Mouse (Mus musculus) forebrain, postnatal 0 days (tissue): ENCODE results near the gene Arpc1a. TPM values are rescaled to one million over a fixed set of nuclear protein-coding genes. Genes with fewer than 3 reads are reported as not detected.

Experiments used
- ATAC-seq: fragments of 200-750 bp; cut with Nextera tagmentation; 2 replicates; pipeline ENCODE4 v1.8.0; 2017; ENCODE audit warnings: mild to moderate bottlenecking, moderate library complexity
- DNase-seq: peaks from one replicate; pipeline ENCODE4 v3.0.0-alpha.2; 2015
- H3K27ac ChIP-seq: fragments of 300-500 bp; sonication (generic); 2 replicates; pipeline ENCODE4 v1.5.1; 2014; ENCODE audit warnings: low read depth, mild to moderate bottlenecking, antibody characterized with exemption, low read length, moderate library complexity, mixed read lengths
- H3K27me3 ChIP-seq: fragments of 300-500 bp; sonication (generic); 2 replicates; pipeline ENCODE4 v1.6.1; 2014; ENCODE audit warnings: mild to moderate bottlenecking, low read length, mixed read lengths; ENCODE audit not compliant: insufficient read depth
- H3K36me3 ChIP-seq: fragments of 300-500 bp; sonication (generic); 2 replicates; pipeline ENCODE4 v1.6.1; 2014; ENCODE audit warnings: mild to moderate bottlenecking, moderate library complexity; ENCODE audit not compliant: insufficient read depth
- H3K4me1 ChIP-seq: fragments of 300-500 bp; sonication (generic); 2 replicates; pipeline ENCODE4 v1.6.1; 2014; ENCODE audit warnings: antibody characterized with exemption; ENCODE audit not compliant: insufficient read depth
- H3K4me2 ChIP-seq: fragments of 300-500 bp; sonication (generic); 2 replicates; pipeline ENCODE4 v1.6.1; 2014; ENCODE audit warnings: low read depth, mild to moderate bottlenecking, moderate library complexity
- H3K4me3 ChIP-seq: fragments of 300-500 bp; sonication (generic); 2 replicates; pipeline ENCODE4 v1.5.1; 2014; ENCODE audit warnings: low read depth, low read length, mixed read lengths
- H3K9ac ChIP-seq: fragments of 300-500 bp; sonication (generic); 2 replicates; pipeline ENCODE4 v1.6.1; 2014; ENCODE audit warnings: mild to moderate bottlenecking
- H3K9me3 ChIP-seq: fragments of 300-500 bp; sonication (generic); 2 replicates; pipeline ENCODE4 v1.6.1; 2016; ENCODE audit warnings: low read length
- CTCF ChIP-seq: sonication (generic); IDR thresholded peaks from 2 replicates; pipeline ENCODE4 v1.5.1; 2016; ENCODE audit warnings: antibody characterized with exemption, control low read depth, low read depth
- WGBS: fragments of 180-500 bp; shearing (Covaris S2); extraction: QIAGEN DNeasy Blood & Tissue Kit; methylation state at CpG from one replicate; pipeline ENCODE4 v1.1.7; 2014; 5-methylcytosine and 5-hydroxymethylcytosine counted together
- polyA plus RNA-seq: library from polyadenylated mRNA; unstranded; fragments of >200 nt; fragmentation: Nextera tagmentation; extraction: Ambion mirVana; gene quantifications from 2 replicates; pipeline ENCODE4 v1.2.1, GENCODE M21; 2015
- total RNA-seq: library from RNA; depleted of rRNA; stranded (reverse); fragments of >200 nt; gene quantifications from 2 replicates; pipeline ENCODE4 v1.2.3, GENCODE M21; 2014; rRNA removed

The Arpc1a gene
- total and polyA plus RNA-seq, 2 experiments from 2014 or later, result 146 to 273 TPM

GRCm38 (mm10) chr5:145138836-145139235 lies 55.2 kb downstream of the Arpc1a start:
- Histone ChIP-seq H3K27me3 (no peaks in the 10 kb centered on the region), H3K4me3 (peak overlapping the region; percentile 89), H3K27ac (no peak overlapping the region), H3K9me3 (no peaks in the 10 kb centered on the region), H3K4me2 (peak overlapping the region; percentile 84), H3K36me3 (peaks cover 42% of the 10 kb centered on the region), H3K9ac (peak overlapping the region; percentile 81), H3K4me1 (peaks cover 22% of the 10 kb centered on the region; the same call in 1 of the 2 replicates)
- no peak for TF ChIP-seq CTCF
- 13% methylated on average over 6 of the region's 6 CpGs for WGBS
- DNase-seq, result no peak
- no peak for ATAC-seq

- H3K27ac ChIP-seq, result peak within 1 kb of the TSS; percentile 83
- WGBS, result 1% methylated on average over 84 of the region's 84 CpGs
These were observed 56.2 kb downstream of the Arpc1a start, which contains the start of the genes Pdap1 and Bud31 for GRCm38 (mm10) chr5:145139571-145140519. TSS of gene Pdap1 (minus strand) at chr5:145140238. TSS of gene Bud31 (plus strand) at chr5:145140362.

GRCm38 (mm10) chr5:145140611-145141010 lies 57.0 kb downstream of the Arpc1a start:
- TF ChIP-seq CTCF, result no peak
- Histone ChIP-seq H3K9me3 (no peaks in the 10 kb centered on the region), H3K27me3 (no peaks in the 10 kb centered on the region), H3K4me2 (peak overlapping the region; percentile 84), H3K27ac (peak overlapping the region; percentile 83), H3K36me3 (peaks cover 41% of the 10 kb centered on the region), H3K9ac (peak overlapping the region; percentile 81), H3K4me3 (peak overlapping the region; percentile 89), H3K4me1 (peaks cover 22% of the 10 kb centered on the region; the same call in 1 of the 2 replicates)
- ATAC-seq, result no peak
- WGBS, result under 1% methylated on average over 18 of the region's 18 CpGs
- DNase-seq, result no peak

More at GRCm38 (mm10) chr5:145139571-145140519, 56.2 kb downstream of the Arpc1a start, which contains the start of the genes Pdap1 and Bud31:
- H3K4me1 ChIP-seq, result peaks cover 22% of the 10 kb centered on the region; the same call in 1 of the 2 replicates
- peak; percentile 33 for TF ChIP-seq CTCF
- H3K36me3 ChIP-seq, result peaks cover 40% of the 10 kb centered on the region
- H3K4me2 ChIP-seq, result peak within 1 kb of the TSS; percentile 84
- H3K4me3 ChIP-seq, result peak within 1 kb of the TSS; percentile 89
- H3K9me3 ChIP-seq, result no peaks in the 10 kb centered on the region
- DNase-seq, result peak; percentile 98
- H3K27me3 ChIP-seq, result no peaks in the 10 kb centered on the region
- peak within 1 kb of the TSS; percentile 81 for H3K9ac ChIP-seq
- ATAC-seq, result peak; percentile 97

- Histone ChIP-seq H3K4me3 (no peak overlapping the region), H3K4me2 (no peak overlapping the region), H3K9me3 (no peaks in the 10 kb centered on the region), H3K36me3 (peaks cover 98% of the 10 kb centered on the region), H3K27ac (no peak overlapping the region), H3K27me3 (no peaks in the 10 kb centered on the region), H3K9ac (no peak overlapping the region), H3K4me1 (no peaks in the 10 kb centered on the region)
- no peak for ATAC-seq
- no peak for TF ChIP-seq CTCF
- DNase-seq, result no peak
- 95% methylated on average over 5 of the region's 5 CpGs for WGBS
These were observed 64.1 kb downstream of the Arpc1a start for GRCm38 (mm10) chr5:145147748-145148147.

- no peak overlapping the region for H3K4me3 ChIP-seq
- DNase-seq (no peak), ATAC-seq (no peak)
- TF ChIP-seq CTCF, result no peak
- H3K9me3 ChIP-seq, result no peaks in the 10 kb centered on the region
- H3K4me1 ChIP-seq, result no peaks in the 10 kb centered on the region
- H3K27me3 ChIP-seq, result no peaks in the 10 kb centered on the region
- 93% methylated on average over 6 of the region's 6 CpGs for WGBS
- no peak overlapping the region for H3K27ac ChIP-seq
- H3K4me2 ChIP-seq, result no peak overlapping the region
- H3K9ac ChIP-seq, result no peak overlapping the region
- H3K36me3 ChIP-seq, result peaks cover 98% of the 10 kb centered on the region
These were observed 65.7 kb downstream of the Arpc1a start for GRCm38 (mm10) chr5:145149294-145149693.

- Histone ChIP-seq H3K9me3 (no peaks in the 10 kb centered on the region), H3K36me3 (peaks cover 87% of the 10 kb centered on the region)
- TF ChIP-seq CTCF, result no peak
These were observed 69.1 kb downstream of the Arpc1a start for GRCm38 (mm10) chr5:145152690-145153089.

More at GRCm38 (mm10) chr5:145152690-145153089, 69.1 kb downstream of the Arpc1a start:
- WGBS, result 90% methylated on average over 5 of the region's 5 CpGs
- no peak for ATAC-seq
- Histone ChIP-seq H3K4me2 (no peak overlapping the region), H3K9ac (no peak overlapping the region), H3K4me3 (no peak overlapping the region), H3K27ac (no peak overlapping the region), H3K27me3 (no peaks in the 10 kb centered on the region), H3K4me1 (no peaks in the 10 kb centered on the region)
- no peak for DNase-seq

Other genes with a start within 250 kb of the Arpc1a start
- 49.2 and 55.5 TPM in 2 replicates for gene Smurf1, start 118.0 kb upstream of the Arpc1a start, total RNA-seq
- gene Smurf1, start 118.0 kb upstream of the Arpc1a start, polyA plus RNA-seq, result 15.3 and 21.6 TPM in 2 replicates
- gene Gm4871, start 51.1 kb upstream of the Arpc1a start, total RNA-seq, result not detected in 2 replicates
- gene Gm4871, start 51.1 kb upstream of the Arpc1a start, polyA plus RNA-seq, result not detected in 2 replicates
- gene 1700018F24Rik, start 40.8 kb upstream of the Arpc1a start, total RNA-seq, result not detected in 2 replicates
- not detected in 2 replicates for gene 1700018F24Rik, start 40.8 kb upstream of the Arpc1a start, polyA plus RNA-seq
- 0.46 TPM in 1 of 2 replicates, not detected in the other for gene Kpna7, start 200 bp downstream of the Arpc1a start, total RNA-seq
- not detected in 2 replicates for gene Kpna7, start 200 bp downstream of the Arpc1a start, polyA plus RNA-seq
- 28.6 and 34.2 TPM in 2 replicates for gene Arpc1b, start 30.4 kb downstream of the Arpc1a start, total RNA-seq
- gene Arpc1b, start 30.4 kb downstream of the Arpc1a start, polyA plus RNA-seq, result 59.9 and 67.1 TPM in 2 replicates
- 65.9 and 66.4 TPM in 2 replicates for gene Pdap1, start 56.4 kb downstream of the Arpc1a start, total RNA-seq
- 135 and 140 TPM in 2 replicates for gene Pdap1, start 56.4 kb downstream of the Arpc1a start, polyA plus RNA-seq
- 127 and 138 TPM in 2 replicates for gene Bud31, start 56.5 kb downstream of the Arpc1a start, total RNA-seq
- 166 and 206 TPM in 2 replicates for gene Bud31, start 56.5 kb downstream of the Arpc1a start, polyA plus RNA-seq
- 30.1 and 32.6 TPM in 2 replicates for gene Ptcd1, start 83.3 kb downstream of the Arpc1a start, total RNA-seq
- 20.4 and 21.7 TPM in 2 replicates for gene Ptcd1, start 83.3 kb downstream of the Arpc1a start, polyA plus RNA-seq
- 47.9 and 52.7 TPM in 2 replicates for gene Cpsf4, start 83.4 kb downstream of the Arpc1a start, total RNA-seq
- 38.1 and 39.2 TPM in 2 replicates for gene Cpsf4, start 83.4 kb downstream of the Arpc1a start, polyA plus RNA-seq
- gene Atp5j2, start 108.2 kb downstream of the Arpc1a start, total RNA-seq, result 139 and 295 TPM in 2 replicates
- 570 and 702 TPM in 2 replicates for gene Atp5j2, start 108.2 kb downstream of the Arpc1a start, polyA plus RNA-seq
- gene Zkscan14, start 118.0 kb downstream of the Arpc1a start, total RNA-seq, result 15.6 and 16.0 TPM in 2 replicates
- 11.7 TPM in 2 replicates for gene Zkscan14, start 118.0 kb downstream of the Arpc1a start, polyA plus RNA-seq
- gene Zkscan5, start 120.7 kb downstream of the Arpc1a start, total RNA-seq, result 16.2 and 18.6 TPM in 2 replicates
- gene Zkscan5, start 120.7 kb downstream of the Arpc1a start, polyA plus RNA-seq, result 11.3 and 12.2 TPM in 2 replicates
- gene Zfp655, start 147.9 kb downstream of the Arpc1a start, total RNA-seq, result 28.2 and 36.2 TPM in 2 replicates
- 23.9 and 25.7 TPM in 2 replicates for gene Zfp655, start 147.9 kb downstream of the Arpc1a start, polyA plus RNA-seq
- 20.9 and 27.4 TPM in 2 replicates for gene Zscan25, start 196.7 kb downstream of the Arpc1a start, total RNA-seq
- gene Zscan25, start 196.7 kb downstream of the Arpc1a start, polyA plus RNA-seq, result 0.48 and 0.65 TPM in 2 replicates